Mouse (Mus musculus) cerebral cortex, adult 2 months (tissue): Measurements from ENCODE around the gene Pced1b.

Experiments used
- WGBS: fragments of 180-500 bp; shearing (Covaris S2); methylation state at CpG from one replicate; pipeline ENCODE4 v1.1.7; 2018; 5-methylcytosine and 5-hydroxymethylcytosine counted together

The Pced1b gene

GRCm38 (mm10) chr15:97246911-97247790 is at the start of gene Pced1b, which contains the start of gene Amigo2:
Gene Pced1b, plus strand, starts transcription at chr15:97247107.
Gene Amigo2, minus strand, starts transcription at chr15:97247287.
- under 1% methylated on average over 111 of the region's 125 CpGs for WGBS

- WGBS, result 82% methylated on average over 3 of the region's 3 CpGs
Measured at GRCm38 (mm10) chr15:97204889-97205288, 42.0 kb upstream of the Pced1b start.

DNA sequence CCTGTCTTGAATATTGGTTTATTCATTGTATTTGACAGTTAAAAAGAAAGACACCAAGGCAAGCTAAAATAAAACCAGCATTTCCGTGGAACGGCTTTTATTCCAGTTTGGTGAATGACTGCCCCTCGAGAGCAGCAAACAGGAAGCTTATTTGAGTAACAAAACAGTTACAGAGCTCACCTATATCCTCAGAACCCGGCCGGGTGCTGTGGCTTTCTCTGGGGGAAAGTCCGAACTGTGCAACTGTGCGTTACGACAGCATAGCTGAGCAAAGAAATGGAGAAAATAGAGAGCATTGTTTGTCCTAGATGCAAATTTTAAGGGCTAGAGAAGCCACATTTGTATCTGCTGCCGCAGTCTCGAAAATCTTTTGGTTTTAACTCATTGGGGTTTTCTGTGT is 41.1 kb upstream of the Pced1b start:
- WGBS, result 70% methylated on average over 10 of the region's 10 CpGs

DNA sequence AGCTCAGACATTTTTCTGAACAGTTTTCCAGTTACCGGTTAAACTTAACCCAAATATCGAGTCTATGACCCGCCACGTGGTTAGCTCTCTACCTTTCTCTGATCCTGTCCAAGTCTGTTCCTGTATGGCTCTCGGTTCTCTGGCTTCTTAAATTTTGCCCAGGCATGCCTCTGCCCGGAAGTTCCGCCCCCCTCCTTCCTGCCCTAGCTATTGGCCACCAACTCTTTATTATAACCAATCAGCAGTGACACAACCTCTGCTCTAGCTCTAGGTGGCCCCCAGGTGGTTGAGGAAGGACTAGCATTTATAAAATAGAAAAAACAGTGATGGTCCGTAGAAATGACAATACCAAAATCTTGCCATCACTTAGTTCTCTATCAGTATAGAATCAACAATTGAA is 40.4 kb upstream of the Pced1b start:
- 97% methylated on average over 8 of the region's 8 CpGs for WGBS

- WGBS, result 84% methylated on average over 3 of the region's 3 CpGs
Measured at GRCm38 (mm10) chr15:97209754-97210153, 37.2 kb upstream of the Pced1b start.

DNA sequence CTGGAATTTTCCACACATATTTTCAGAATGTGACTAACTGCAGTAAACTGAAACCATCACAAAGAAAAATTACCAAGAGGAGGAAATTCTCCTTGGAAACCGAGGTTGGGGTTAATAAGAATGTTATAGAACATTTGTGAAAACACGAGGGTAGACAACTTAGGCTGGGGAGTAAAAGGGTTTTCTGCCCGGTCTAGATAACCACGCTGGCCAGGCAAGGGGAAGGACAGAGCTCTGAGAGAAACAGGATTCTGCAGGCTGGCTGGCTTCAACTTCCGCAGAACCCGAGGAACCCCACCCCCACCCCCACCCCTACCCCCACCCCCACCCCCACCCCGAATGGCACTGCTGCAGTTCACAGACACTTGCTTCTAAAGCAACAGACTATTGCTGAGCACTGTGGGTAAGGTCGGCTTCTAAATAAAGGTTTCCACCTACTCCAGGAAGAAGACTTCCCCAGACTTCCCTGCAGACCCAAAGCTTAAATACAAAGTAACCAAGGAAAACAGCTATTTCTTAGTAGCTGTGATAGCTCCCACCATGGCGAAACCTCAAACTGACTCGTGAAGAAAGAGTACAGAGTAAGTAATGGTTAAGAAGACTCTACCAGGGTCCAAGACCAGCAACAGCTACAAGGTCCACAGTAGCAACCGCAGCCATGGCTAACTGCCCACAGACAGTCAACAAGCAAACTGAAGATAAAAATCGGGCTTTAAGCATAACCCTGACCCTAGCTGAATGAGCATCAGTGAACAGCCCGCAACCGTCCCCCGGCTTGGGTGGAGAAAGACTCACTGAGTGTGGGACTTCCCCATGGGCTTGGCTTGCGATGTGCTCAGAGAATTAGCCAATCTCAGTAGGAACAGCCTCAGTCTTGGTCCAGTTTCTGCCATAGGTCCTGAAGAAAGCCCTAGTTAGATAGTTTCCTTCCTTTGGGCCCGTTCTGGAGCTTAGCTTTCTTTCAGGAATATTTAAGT is 34.1 kb upstream of the Pced1b start:
- WGBS, result 77% methylated on average over 17 of the region's 17 CpGs

DNA sequence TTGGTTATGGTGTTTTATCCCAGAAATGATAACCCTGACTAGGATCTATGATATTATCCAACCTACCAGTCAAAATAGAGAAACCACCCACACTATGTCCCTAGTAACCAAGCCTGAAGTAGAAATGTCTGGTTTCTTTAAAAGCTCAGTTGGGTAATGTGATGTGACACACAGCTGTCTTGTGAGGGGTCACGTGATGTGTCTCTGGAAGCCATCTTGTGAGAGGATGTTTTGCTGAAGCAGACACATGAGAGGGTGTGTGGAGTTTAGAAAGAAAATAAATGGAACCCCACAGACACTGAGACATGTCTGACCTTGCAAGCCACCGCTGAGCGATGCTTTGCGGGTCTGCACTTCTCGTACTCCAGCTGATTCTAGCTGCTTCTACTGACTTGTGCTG is 30.1 kb upstream of the Pced1b start:
- WGBS, result 94% methylated on average over 5 of the region's 5 CpGs

GRCm38 (mm10) chr15:97223431-97223830 is 23.5 kb upstream of the Pced1b start:
- WGBS, result 94% methylated on average over 10 of the region's 10 CpGs

- 85% methylated on average over 8 of the region's 8 CpGs for WGBS
Measured at GRCm38 (mm10) chr15:97224003-97224402, 22.9 kb upstream of the Pced1b start.

- 91% methylated on average over 11 of the region's 11 CpGs for WGBS
Measured at GRCm38 (mm10) chr15:97229494-97230077, 17.3 kb upstream of the Pced1b start.

GRCm38 (mm10) chr15:97234076-97234475 is 12.8 kb upstream of the Pced1b start:
- WGBS, result 89% methylated on average over 6 of the region's 6 CpGs

DNA sequence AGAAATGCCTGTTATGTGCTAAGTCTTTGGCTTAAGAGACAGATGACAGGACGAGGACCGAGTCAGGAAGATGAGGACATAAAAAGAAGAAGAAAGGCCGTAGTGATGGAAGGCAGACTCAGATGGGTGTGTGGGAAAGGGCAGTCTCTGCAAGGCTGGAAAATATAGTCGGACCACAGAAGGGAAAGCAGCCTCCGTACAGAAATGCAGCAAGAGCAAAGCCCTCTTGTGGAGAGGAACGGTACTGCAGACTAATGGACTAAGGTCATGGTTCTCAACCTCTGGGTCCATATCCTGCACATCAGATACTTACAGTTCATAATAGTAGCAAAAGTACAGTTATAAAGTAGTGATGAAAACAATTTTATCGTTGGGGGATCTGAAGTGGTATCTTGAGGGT is 11.7 kb upstream of the Pced1b start:
- WGBS, result 21% methylated on average over 7 of the region's 7 CpGs

DNA sequence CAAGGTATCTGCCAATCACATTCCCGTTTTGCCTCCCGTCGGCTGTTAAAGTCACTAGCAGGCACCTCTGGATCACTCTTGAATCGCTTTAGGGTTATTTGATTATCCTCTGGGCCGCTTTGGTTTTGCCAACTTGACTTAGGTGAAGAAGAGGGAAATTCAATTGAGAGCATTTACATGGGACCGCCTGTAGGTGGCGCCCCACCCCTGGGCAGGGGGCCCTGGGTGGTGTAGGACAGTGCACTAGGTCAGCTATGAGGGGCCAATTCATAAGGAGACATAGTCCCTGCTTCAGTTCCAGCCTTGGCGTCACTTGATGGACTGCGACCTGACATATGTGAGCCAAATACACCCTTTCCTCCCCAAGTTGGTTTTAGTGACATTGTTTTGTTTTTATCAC is 10.0 kb upstream of the Pced1b start:
- WGBS, result 62% methylated on average over 9 of the region's 9 CpGs

DNA sequence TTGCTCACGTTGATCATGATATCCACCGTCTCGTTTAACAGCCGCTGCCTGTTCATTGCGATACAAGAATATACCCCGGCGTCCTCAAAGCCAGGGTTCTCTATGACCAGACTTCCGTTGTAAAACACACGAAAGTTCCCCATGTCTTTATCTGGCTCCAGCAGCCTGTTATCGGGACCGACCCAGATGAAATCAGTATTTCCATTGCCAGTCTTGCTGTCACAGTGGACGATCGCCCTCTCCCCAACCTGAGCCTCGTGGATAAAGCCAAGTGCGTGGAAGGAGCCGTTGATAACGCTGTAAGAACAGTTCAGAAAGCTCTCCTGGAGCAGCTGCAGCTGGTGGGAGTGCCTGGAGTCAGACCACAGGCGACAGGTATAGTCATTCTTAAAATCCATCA is 1.5 kb upstream of the Pced1b start:
- 84% methylated on average over 18 of the region's 18 CpGs for WGBS

DNA sequence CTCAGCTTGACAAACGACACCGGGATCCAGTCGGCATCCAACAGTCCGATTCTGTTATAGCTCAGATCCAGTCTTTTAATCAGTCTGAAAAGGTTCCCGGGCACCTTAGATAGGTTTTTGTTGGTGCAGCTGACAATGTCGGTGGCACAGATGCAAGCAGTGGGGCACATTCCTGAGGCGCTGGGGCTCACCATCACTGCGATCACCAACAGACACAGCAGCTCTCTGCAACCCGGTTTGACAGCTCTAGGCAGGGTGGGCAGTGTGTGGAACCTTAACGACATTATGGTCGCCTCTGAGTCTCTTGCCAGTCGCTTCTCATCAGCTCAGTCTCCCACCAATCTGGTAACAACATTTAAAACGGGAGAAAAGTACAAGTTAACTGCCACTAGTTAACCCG is 651 bp upstream of the Pced1b start:
- 26% methylated on average over 14 of the region's 14 CpGs for WGBS

- WGBS, result 3% methylated on average over 14 of the region's 14 CpGs
Measured at GRCm38 (mm10) chr15:97247791-97248161, 869 bp downstream of the Pced1b start.

GRCm38 (mm10) chr15:97248296-97248695 is 1.4 kb downstream of the Pced1b start:
- WGBS, result 30% methylated on average over 8 of the region's 8 CpGs

DNA sequence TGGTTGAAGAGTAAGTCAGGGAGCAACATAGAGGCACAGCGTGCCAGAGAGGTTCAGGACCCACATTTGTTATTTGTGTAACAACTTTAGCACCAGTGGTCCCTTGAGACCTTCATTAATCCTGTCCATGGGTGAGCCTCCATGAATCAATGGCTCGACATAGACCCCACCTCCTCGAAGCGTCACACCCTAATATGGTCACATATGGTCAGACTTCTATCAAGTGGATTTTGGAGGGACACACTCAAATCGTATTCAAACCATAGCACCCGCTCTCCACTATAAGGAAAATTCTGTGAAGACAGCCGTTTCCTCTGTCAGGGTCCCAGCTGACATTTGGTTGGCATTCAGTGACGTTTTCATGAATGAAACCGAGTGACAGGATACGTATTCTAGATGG is 2.4 kb downstream of the Pced1b start:
- 94% methylated on average over 10 of the region's 10 CpGs for WGBS

DNA sequence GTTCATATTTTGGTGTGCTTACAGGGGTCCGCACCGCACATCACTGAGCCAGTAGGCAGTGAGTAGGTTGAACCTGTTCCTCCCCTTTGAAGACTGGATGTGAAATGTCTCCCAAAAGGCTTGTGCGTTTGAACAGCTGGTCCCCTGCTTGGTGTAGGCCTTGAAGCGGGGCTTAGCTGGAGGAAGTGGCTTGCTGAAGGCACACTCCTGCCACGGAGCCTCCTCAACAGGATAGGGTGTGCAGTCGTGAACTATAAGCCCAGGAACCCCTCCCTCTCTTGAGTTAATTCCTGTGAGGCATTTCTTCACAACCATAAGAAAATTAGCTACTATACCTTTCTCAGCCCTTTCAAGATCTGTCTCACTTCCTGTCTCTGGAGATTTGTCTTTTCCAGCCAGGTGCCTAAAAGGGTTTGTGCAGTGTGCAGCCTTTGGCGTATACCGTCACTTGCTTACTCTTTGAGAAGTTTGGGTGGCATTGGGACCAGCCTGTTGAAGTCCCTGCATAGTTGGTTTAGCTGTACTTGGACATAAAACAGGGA is 5.7 kb downstream of the Pced1b start:
- WGBS, result 81% methylated on average over 8 of the region's 8 CpGs

DNA sequence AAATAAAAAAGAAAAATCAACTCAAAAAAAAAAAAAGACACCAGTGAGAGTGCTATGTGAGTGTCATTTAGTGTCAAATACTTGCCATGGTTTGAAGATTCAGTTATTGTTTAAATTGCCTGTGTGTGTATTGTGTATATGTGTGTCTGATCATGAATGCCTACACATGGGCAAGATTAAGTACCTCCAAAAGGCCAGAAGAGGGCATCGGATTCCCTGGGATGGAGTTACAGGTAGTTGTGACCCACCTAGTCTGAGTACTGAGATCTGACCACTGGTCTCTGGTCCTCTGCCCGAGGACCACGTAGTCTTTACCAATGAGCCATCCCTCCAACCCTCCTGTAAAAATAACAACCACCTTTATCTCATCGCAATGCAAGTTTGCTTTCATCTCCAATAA is 7.5 kb downstream of the Pced1b start:
- 96% methylated on average over 4 of the region's 4 CpGs for WGBS

DNA sequence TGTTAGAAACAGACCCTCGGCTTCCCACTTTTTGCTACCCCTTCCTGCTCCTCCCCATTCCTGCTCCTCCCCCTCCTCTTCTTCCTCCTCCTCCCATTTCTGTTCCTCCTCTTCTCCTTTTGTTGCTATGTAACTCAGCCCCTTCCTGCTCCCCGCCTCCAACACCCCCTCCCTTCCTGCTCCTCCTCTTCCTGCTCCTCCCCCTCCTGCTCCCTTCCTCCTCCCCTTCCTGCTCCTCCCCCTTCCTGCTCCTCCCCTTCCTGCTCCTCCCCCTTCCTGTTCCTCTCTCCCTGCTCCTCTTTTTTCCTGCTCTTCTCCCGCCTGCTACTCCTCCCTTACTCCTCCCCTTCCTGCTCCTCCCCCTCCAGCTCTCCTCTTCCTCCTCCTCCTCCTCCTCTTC is 8.9 kb downstream of the Pced1b start:
- WGBS, result 94% methylated on average over 3 of the region's 3 CpGs

- 91% methylated on average over 11 of the region's 11 CpGs for WGBS
Measured at GRCm38 (mm10) chr15:97256411-97256810, 9.5 kb downstream of the Pced1b start.
